Comparison of ENCODE assay signal across 25 mouse cellular contexts in the genomic region with DNA sequence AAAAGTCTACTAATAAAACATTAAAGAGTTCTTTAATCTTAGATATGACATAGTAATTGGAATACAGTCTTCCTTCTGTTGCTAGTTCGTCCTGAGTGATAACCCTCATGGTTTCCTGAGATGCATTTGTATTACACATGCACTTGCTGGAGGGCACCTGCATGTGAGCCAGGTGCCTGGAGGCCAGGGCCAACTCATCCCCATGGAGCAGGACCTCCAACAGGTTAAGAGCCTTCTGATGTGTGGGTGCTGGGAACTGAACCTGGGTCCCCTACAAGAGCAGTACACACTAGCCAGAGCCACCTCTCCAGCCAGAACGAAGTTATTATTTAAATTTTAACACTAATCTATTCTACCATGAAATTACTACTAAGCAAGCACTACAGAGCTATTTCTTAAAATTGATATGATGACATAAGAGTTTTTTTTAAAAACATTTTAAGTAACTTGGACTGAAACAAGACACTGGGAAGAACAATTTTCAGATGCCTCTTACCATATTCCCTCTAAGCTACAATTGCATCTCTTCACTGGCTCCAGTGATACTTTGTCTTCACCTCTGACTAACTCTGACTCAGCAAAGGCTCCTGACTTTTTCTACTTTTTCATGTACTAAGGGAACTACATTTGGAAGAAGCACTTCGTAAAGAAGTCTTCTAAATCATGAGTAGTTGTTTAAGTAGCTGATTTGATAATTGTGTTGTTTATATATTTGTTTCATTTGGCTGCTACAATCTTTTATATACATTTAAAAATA. TPM values are rescaled to one million over a fixed set of nuclear protein-coding genes. Genes with fewer than 3 reads are reported as not detected.
DNase-seq lines count a peak whose midpoint lies in the region; ATAC-seq and TF ChIP-seq lines count a peak whose summit lies in the region.
"Had no signal": no experiment of that assay in that cellular context is flagged by ENCODE, and none has a peak within 500 bp of the region (broad histone marks: within the 10 kb centered on the region; RNA-seq: fewer than 3 reads in every experiment).

No protein-coding gene starts in this region.

- peaks cover 57% of the 10 kb centered on the region for H3K4me1 ChIP-seq in heart, embryonic 13.5 days

- no peak for ATAC-seq in heart, embryonic 13.5 days (ENCODE audit: extremely low read depth, insufficient number of reproducible peaks, low FRiP score, low TSS enrichment)
- ATAC-seq: forebrain, embryonic 14.5 days; hindbrain, embryonic 16.5 days; intestine, embryonic 15.5 days had no signal

- WGBS in heart, embryonic 13.5 days, result 88% methylated on average over 3 of the region's 3 CpGs

- intact Hi-C loops in gastrocnemius, adult 2 months (cut with DNase I), result loop anchor here (10.0 kb wide), 1 partner anchor 53 kb away; no protein-coding TSS in a partner anchor
- intact Hi-C loops in heart, postnatal 10 days (cut with DNase I), result loop anchor here (5.0 kb wide), 1 partner anchor 36 kb away; no protein-coding TSS in a partner anchor

- no peak for TF ChIP-seq CTCF in gastrocnemius, adult 2 months (IDR thresholded peaks at IDR 0.05)

- peak overlapping the region; percentile 50 for H3K4me2 ChIP-seq in heart, embryonic 13.5 days
- H3K4me2 ChIP-seq: embryonic facial prominence, embryonic 12.5 days; embryonic facial prominence, embryonic 15.5 days; hindbrain, embryonic 13.5 days; intestine, embryonic 15.5 days had no signal

- no peaks in the 10 kb centered on the region for H3K27me3 ChIP-seq in heart, embryonic 13.5 days (replicated peaks)
- H3K27me3 ChIP-seq: embryonic facial prominence, embryonic 12.5 days; embryonic facial prominence, embryonic 15.5 days; hindbrain, embryonic 13.5 days; intestine, embryonic 15.5 days; Patski had no signal

- H3K4me3 ChIP-seq in gastrocnemius, adult 2 months, result no peak overlapping the region
- no peak overlapping the region for H3K4me3 ChIP-seq in heart, embryonic 13.5 days
- H3K4me3 ChIP-seq: embryonic facial prominence, embryonic 12.5 days; embryonic facial prominence, embryonic 15.5 days; hindbrain, embryonic 10.5 days; hindbrain, embryonic 13.5 days; intestine, embryonic 15.5 days had no signal

- DNase-seq in gastrocnemius, adult 2 months, result no peak
- DNase-seq in gastrocnemius, postnatal 10 days, result no peak
- no peak for DNase-seq in heart, postnatal 10 days
- DNase-seq in 3T3-L1 (ENCODE audit: low read depth, low spot score) (peak; percentile 74), NIH3T3 (ENCODE audit: low read depth) (peak; percentile 57)
- DNase-seq in lung, postnatal 4 days, result no peak
- no peak for DNase-seq in frontal cortex, postnatal 10 days (ENCODE audit: low spot score in 2 of 2)
- DNase-seq: adrenal gland, postnatal 36 days; B cell, adult 2 months; cerebellum, adult 18-20 months; cerebellum, adult 9-10 months; cerebellum, postnatal 25 days; forebrain, postnatal 0 days; gastrocnemius, postnatal 25 days; heart, postnatal 36 days; kidney, adult 11 months had no signal

- peak overlapping the region; percentile 69 for H3K27ac ChIP-seq in gastrocnemius, adult 2 months
- no peak overlapping the region for H3K27ac ChIP-seq in heart, embryonic 13.5 days (replicated peaks)
- H3K27ac ChIP-seq: embryonic facial prominence, embryonic 12.5 days; embryonic facial prominence, embryonic 15.5 days; hindbrain, embryonic 10.5 days; hindbrain, embryonic 13.5 days; intestine, embryonic 15.5 days had no signal

- H3K36me3 ChIP-seq in heart, embryonic 13.5 days, result peaks cover 5% of the 10 kb centered on the region; the same call in 1 of the 2 replicates
- H3K36me3 ChIP-seq: embryonic facial prominence, embryonic 12.5 days; embryonic facial prominence, embryonic 15.5 days; hindbrain, embryonic 13.5 days; intestine, embryonic 15.5 days had no signal

- no peak overlapping the region for H3K9ac ChIP-seq in heart, embryonic 13.5 days
- H3K9ac ChIP-seq: embryonic facial prominence, embryonic 12.5 days; embryonic facial prominence, embryonic 15.5 days; forebrain, postnatal 0 days; hindbrain, embryonic 13.5 days; intestine, embryonic 15.5 days had no signal

- no peaks in the 10 kb centered on the region for H3K9me3 ChIP-seq in heart, embryonic 13.5 days
- H3K9me3 ChIP-seq: embryonic facial prominence, embryonic 12.5 days; embryonic facial prominence, embryonic 15.5 days; hindbrain, embryonic 10.5 days; hindbrain, embryonic 13.5 days; intestine, embryonic 15.5 days had no signal

RNA-seq across cellular contexts. Expression of a gene that starts 9.1 kb away (rescaled TPM):
- 10 to 100 TPM; 41.9 to 61.9 TPM for total RNA-seq in gastrocnemius, adult 2 months (2021)
- 10 to 100 TPM; 49.6 to 54.5 TPM for total RNA-seq in gastrocnemius, postnatal 10 days (2021)
- polyA plus RNA-seq in heart, embryonic 13.5 days (2015; fragmentation: Nextera tagmentation; extraction: Ambion mirVana), result 9.2 and 9.7 TPM in 2 replicates
- total RNA-seq in heart, postnatal 10 days (2021), result 100 to 1,000 TPM; 167 to 181 TPM

RNA-seq across cellular contexts. Expression of a gene that starts 18.4 kb away (rescaled TPM):
- 1 to 10 TPM; 2.3 to 3.0 TPM for total RNA-seq in gastrocnemius, adult 2 months (2021)
- total RNA-seq in gastrocnemius, postnatal 10 days (2021), result 1 to 10 TPM; 1.3 to 3.0 TPM
- polyA plus RNA-seq in heart, embryonic 13.5 days (2015; fragmentation: Nextera tagmentation; extraction: Ambion mirVana), result 12.8 and 12.9 TPM in 2 replicates
- 1 to 10 TPM; 7.4 to 9.1 TPM for total RNA-seq in heart, postnatal 10 days (2021)

Comparison
In these comparisons a context has a peak if more than half of its experiments do, and no peak if none do; other contexts are left out.
1. DNase-seq: peak in 3T3-L1 (single experiment) and NIH3T3 (single experiment); none in gastrocnemius, adult 2 months (single experiment), gastrocnemius, postnatal 10 days (single experiment), heart, postnatal 10 days (0 of 2), lung, postnatal 4 days (0 of 2) and frontal cortex, postnatal 10 days (0 of 2).